Mouse (Mus musculus): ENCODE measurements at regions not wholly inside any gene's neighbourhood (a gene's known extent, or its start where the extent isn't known, plus 50 kb on each side); places are given as distances from the start of the nearest gene placed in this dataset.

DNA sequence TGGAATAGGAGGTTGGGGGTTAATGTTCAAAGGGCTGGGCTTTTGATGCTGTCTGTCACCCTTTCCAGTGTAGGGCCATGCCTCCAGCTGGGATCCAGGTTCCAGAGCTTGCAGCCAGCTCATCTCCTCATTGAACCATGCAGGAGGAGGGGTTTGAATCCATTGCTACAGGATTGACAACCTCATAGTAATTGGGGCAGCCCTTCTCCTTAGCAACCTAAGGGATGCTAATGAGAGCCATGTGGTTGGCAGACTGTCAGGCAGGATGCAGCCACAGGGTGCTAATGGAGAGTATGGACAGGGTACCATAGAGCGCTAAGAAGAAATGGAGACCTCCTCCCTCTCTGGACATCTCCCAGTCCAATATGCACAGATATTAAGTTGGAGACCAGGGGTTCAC, 396.9 kb upstream of the Cdh4 start:
- TF ChIP-seq POLR2A (IDR thresholded peaks at IDR 0.05; ENCODE audit: control insufficient read depth, low read depth, low read length) (no peak), CTCF (IDR thresholded peaks at IDR 0.05; ENCODE audit: control insufficient read depth, insufficient read depth, insufficient replicate concordance, low read depth, low read length) (no peak)
